Comparison of ENCODE assay signal across 25 mouse cellular contexts in genomic region chr5:45121751-45122280, GRCm38 (mm10).
DNase-seq lines count a peak whose midpoint lies in the region; ATAC-seq lines count a peak whose summit lies in the region.
"Had no signal": no experiment of that assay in that cellular context is flagged by ENCODE, and none has a peak within 500 bp of the region (broad histone marks: within the 10 kb centered on the region; RNA-seq: fewer than 3 reads in every experiment).

No protein-coding gene starts in this region.

- no peaks in the 10 kb centered on the region for H3K36me3 ChIP-seq in embryonic facial prominence, embryonic 10.5 days (replicated peaks)
- H3K36me3 ChIP-seq: embryonic facial prominence, embryonic 13.5 days; heart, embryonic 10.5 days; hindbrain, embryonic 13.5 days; intestine, embryonic 15.5 days had no signal

- peak; percentile 87 for ATAC-seq in frontal cortex, adult (ENCODE audit: low TSS enrichment)
- ATAC-seq in inflammation-experienced regulatory T-cells, adult 6 months, result no peak
- ATAC-seq: activated CD4-positive, CD25-positive, alpha-beta regulatory T cell, adult 4 months; forebrain, embryonic 14.5 days; hindbrain, postnatal 0 days; intestine, embryonic 15.5 days; Patski had no signal

- H3K4me1 ChIP-seq in embryonic facial prominence, embryonic 10.5 days, result peaks cover 26% of the 10 kb centered on the region
- H3K4me1 ChIP-seq: heart, embryonic 10.5 days; hindbrain, embryonic 13.5 days; intestine, embryonic 15.5 days had no signal

- no peak for DNase-seq in frontal cortex, adult 2 months (ENCODE audit: extremely low spot score in 1 of 2, low spot score in 1 of 2)
- DNase-seq in embryo, embryonic 10 days (ENCODE audit: low spot score), result peak; percentile 49
- peak; percentile 27 for DNase-seq in embryonic facial prominence, embryonic 10.5 days (ENCODE audit: low spot score)
- DNase-seq in forelimb bud, embryonic 11.5 days (ENCODE audit: low read depth, low spot score), result peak; percentile 40
- DNase-seq in left cerebral cortex, adult 18-20 months (ENCODE audit: low spot score in 2 of 2), result no peak
- DNase-seq in gastrocnemius, adult 18-20 months (ENCODE audit: low spot score), result no peak
- DNase-seq: adrenal gland, postnatal 25 days; cerebellum, adult 2 months; cerebellum, postnatal 10 days; gastrocnemius, postnatal 36 days; heart, adult 18-20 months; heart, postnatal 10 days; heart, postnatal 4 days; kidney, adult 18-20 months had no signal

- no peak overlapping the region for H3K4me3 ChIP-seq in embryonic facial prominence, embryonic 10.5 days
- H3K4me3 ChIP-seq: embryonic facial prominence, embryonic 13.5 days; heart, embryonic 10.5 days; hindbrain, embryonic 13.5 days; intestine, embryonic 15.5 days had no signal

- WGBS in embryonic facial prominence, embryonic 10.5 days, result 59% methylated on average over 2 of the region's 2 CpGs

- H3K27ac ChIP-seq in embryonic facial prominence, embryonic 10.5 days (replicated peaks), result peak overlapping the region; percentile 66
- H3K27ac ChIP-seq: embryonic facial prominence, embryonic 13.5 days; heart, embryonic 10.5 days; hindbrain, embryonic 13.5 days; hindbrain, postnatal 0 days; intestine, embryonic 15.5 days had no signal

- no peaks in the 10 kb centered on the region for H3K9me3 ChIP-seq in embryonic facial prominence, embryonic 10.5 days
- H3K9me3 ChIP-seq: embryonic facial prominence, embryonic 13.5 days; heart, embryonic 10.5 days; hindbrain, embryonic 13.5 days; intestine, embryonic 15.5 days had no signal

- no peaks in the 10 kb centered on the region for H3K27me3 ChIP-seq in embryonic facial prominence, embryonic 10.5 days (replicated peaks; ENCODE audit: low read depth, poor library complexity, severe bottlenecking)
- H3K27me3 ChIP-seq: CH12.LX; embryonic facial prominence, embryonic 13.5 days; hindbrain, embryonic 13.5 days; intestine, embryonic 15.5 days; Patski had no signal

Comparison
In these comparisons a context has a peak if more than half of its experiments do, and no peak if none do; other contexts are left out.
1. DNase-seq: peak in embryo, embryonic 10 days (single experiment), embryonic facial prominence, embryonic 10.5 days (single experiment) and forelimb bud, embryonic 11.5 days (single experiment); none in frontal cortex, adult 2 months (0 of 2), left cerebral cortex, adult 18-20 months (0 of 2) and gastrocnemius, adult 18-20 months (single experiment).